Mouse (Mus musculus): ENCODE data around the gene Krt26. TPM values are rescaled to one million over a fixed set of nuclear protein-coding genes. Genes with fewer than 3 reads are reported as not detected.

Gene Krt26
- polyA plus RNA-seq, 1 experiment = not detected

DNA sequence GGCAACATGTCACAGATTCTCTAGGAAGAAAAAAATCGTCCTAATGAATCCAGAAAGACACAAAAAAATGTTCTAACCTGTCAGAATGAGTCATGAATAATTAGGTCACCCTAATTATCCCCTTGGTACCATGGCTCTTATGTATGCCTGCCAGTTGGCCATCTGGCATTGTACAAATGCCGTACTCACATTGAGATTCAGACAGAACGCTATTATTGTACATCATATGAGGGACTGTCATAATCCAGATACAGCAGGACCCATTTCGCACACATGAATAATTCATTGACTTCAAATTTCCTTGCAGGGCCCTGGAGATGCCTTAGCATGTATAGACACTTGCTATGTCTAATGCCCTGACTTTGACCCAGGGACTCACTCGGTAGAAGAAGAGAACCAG is 53.8 kb downstream of the Krt26 start:
- DNase-seq (ENCODE audit: low spot score) = no peak

DNA sequence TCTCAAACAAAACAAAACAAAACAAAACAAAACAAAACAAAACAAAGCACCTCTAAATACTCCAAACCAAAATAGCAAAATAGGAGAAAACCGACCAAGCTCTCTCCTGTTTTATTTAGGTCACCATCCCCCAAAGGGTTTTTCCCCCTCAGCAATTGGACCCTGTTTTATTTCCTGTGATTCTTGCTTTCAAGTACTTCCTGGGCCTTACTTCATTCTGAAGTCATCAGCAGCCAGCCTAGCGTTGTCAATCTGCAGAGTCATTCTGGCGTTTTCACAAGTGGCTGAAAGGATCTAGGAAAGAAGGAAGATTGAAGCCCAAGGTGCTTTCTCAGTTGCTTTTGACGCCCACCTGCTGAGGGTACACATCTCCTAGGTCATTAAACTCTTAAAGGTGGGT is 54.4 kb downstream of the Krt26 start:
- DNase-seq (ENCODE audit: low spot score) = no peak

- DNase-seq (ENCODE audit: low spot score) = no peak
Observed at GRCm38 (mm10) chr11:99281116-99281515, 56.6 kb downstream of the Krt26 start.

- DNase-seq (ENCODE audit: low spot score) = no peak
Observed at GRCm38 (mm10) chr11:99279986-99280385, 57.8 kb downstream of the Krt26 start.

Other genes with a start within 250 kb of the Krt26 start
- 26.0 and 28.6 TPM in 2 replicates for gene Tns4, start 248.7 kb downstream of the Krt26 start, polyA plus RNA-seq (2012; rRNA removed)
- 1.0 and 1.3 TPM in 2 replicates for gene Ccr7, start 182.9 kb downstream of the Krt26 start, polyA plus RNA-seq (2012; rRNA removed)
- 60.3 and 81.1 TPM in 2 replicates for gene Smarce1, start 106.9 kb downstream of the Krt26 start, polyA plus RNA-seq (2012; rRNA removed)
- gene Krt222, start 93.9 kb downstream of the Krt26 start, polyA plus RNA-seq (2012; rRNA removed) = 0.23 and 0.27 TPM in 2 replicates
- gene Krt24, start 52.7 kb downstream of the Krt26 start, polyA plus RNA-seq (2012; rRNA removed) = not detected in 2 replicates
- gene Krt25, start 15.0 kb downstream of the Krt26 start, polyA plus RNA-seq (2012; rRNA removed) = not detected in 2 replicates
- not detected in 2 replicates for gene Krt27, start 13.1 kb upstream of the Krt26 start, polyA plus RNA-seq (2012; rRNA removed)
- not detected in 2 replicates for gene Krt28, start 36.9 kb upstream of the Krt26 start, polyA plus RNA-seq (2012; rRNA removed)
- gene Krt10, start 51.4 kb upstream of the Krt26 start, polyA plus RNA-seq (2012; rRNA removed) = 9.1 and 11.0 TPM in 2 replicates
- gene Krt12, start 84.3 kb upstream of the Krt26 start, polyA plus RNA-seq (2012; rRNA removed) = 0.15 and 0.18 TPM in 2 replicates
- gene Krt20, start 100.2 kb upstream of the Krt26 start, polyA plus RNA-seq (2012; rRNA removed) = 48.8 and 63.6 TPM in 2 replicates
- 3.4 and 4.2 TPM in 2 replicates for gene Krt23, start 155.2 kb upstream of the Krt26 start, polyA plus RNA-seq (2012; rRNA removed)
- not detected in 2 replicates for gene Krt39, start 183.4 kb upstream of the Krt26 start, polyA plus RNA-seq (2012; rRNA removed)
- not detected in 2 replicates for gene Krt40, start 205.2 kb upstream of the Krt26 start, polyA plus RNA-seq (2012; rRNA removed)
- gene Krtap3-3, start 212.9 kb upstream of the Krt26 start, polyA plus RNA-seq (2012; rRNA removed) = not detected in 2 replicates
- gene Krtap3-2, start 218.9 kb upstream of the Krt26 start, polyA plus RNA-seq (2012; rRNA removed) = not detected in 2 replicates
- gene Gm11939, start 221.5 kb upstream of the Krt26 start, polyA plus RNA-seq (2012; rRNA removed) = not detected in 2 replicates
- not detected in 2 replicates for gene Krtap3-1, start 228.7 kb upstream of the Krt26 start, polyA plus RNA-seq (2012; rRNA removed)
- 0.22 TPM in 1 of 2 replicates, not detected in the other for gene Krtap1-5, start 243.1 kb upstream of the Krt26 start, polyA plus RNA-seq (2012; rRNA removed)
- gene Krtap1-4, start 245.7 kb upstream of the Krt26 start, polyA plus RNA-seq (2012; rRNA removed) = not detected in 2 replicates

All from urinary bladder, adult 2 months (tissue).